Mouse (Mus musculus) CD8-positive naive resting alpha-beta T cell, adult 2 months (primary cell): ENCODE results near the gene C130073F10Rik.
"Not testable (repeated sequence)": the region's sequence is repeated elsewhere in the genome, so short reads cannot be mapped to it uniquely, and the experiment has no call there.

ENCODE experiments used
- DNase-seq, 2 experiments: peaks; one replicate each; pipeline ENCODE4 v3.0.0; 2022; ENCODE audit warnings: low read depth in 2 of 2, low spot score in 2 of 2

C130073F10Rik gene

GRCm38 (mm10) chr4:101893656-101894420 is at the start of gene C130073F10Rik:
TSS of gene C130073F10Rik (minus strand) at chr4:101893789.
- DNase-seq: no peak

- DNase-seq: not testable (repeated sequence)
These were observed 46.5 kb upstream of the C130073F10Rik start, which contains the start of gene Gm12794 for GRCm38 (mm10) chr4:101940107-101940506. TSS of gene Gm12794 (plus strand) at chr4:101940407.

- DNase-seq: not testable (repeated sequence)
These were observed 15.2 kb upstream of the C130073F10Rik start, which contains the start of gene Gm12800 for GRCm38 (mm10) chr4:101908821-101909220. TSS of gene Gm12800 (plus strand) at chr4:101909121.

- DNase-seq: no peak
These were observed 4.2 kb downstream of the C130073F10Rik start for GRCm38 (mm10) chr4:101889377-101889776.

DNA sequence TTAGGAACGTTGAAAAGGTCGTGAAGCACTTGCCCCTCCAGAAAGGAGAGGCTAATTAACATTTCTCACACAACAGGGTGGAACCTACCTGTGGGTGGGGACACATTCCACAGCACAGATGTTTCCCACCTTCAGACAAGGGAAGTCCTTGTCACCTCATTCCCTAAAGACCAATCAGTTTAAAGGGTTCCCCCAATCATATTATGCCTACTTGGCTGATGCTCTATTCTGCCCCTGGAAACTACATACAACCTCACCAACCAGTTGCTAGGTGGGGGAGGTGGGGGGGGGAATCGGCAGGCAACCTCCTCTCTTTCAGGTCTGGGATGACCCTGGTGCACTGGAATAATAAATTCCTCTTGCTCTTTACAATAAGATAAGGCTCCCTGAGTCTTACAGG is 9.9 kb downstream of the C130073F10Rik start:
- DNase-seq: no peak

DNA sequence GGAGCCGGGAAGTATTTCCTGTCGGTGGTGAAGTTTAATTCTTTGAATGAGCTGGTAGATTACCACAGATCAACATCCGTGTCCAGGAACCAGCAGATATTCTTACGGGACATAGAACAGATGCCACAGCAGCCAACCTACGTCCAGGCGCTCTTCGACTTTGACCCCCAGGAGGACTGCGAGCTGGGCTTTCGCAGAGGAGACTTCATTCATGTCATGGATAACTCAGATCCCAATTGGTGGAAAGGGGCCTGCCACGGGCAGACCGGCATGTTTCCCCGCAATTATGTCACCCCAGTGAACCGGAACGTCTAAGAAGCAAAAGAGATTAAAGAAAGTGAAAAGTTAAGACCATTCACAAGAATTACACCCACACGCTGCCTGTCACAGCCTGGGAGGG is 17.9 kb downstream of the C130073F10Rik start:
- not testable (repeated sequence) for DNase-seq

DNA sequence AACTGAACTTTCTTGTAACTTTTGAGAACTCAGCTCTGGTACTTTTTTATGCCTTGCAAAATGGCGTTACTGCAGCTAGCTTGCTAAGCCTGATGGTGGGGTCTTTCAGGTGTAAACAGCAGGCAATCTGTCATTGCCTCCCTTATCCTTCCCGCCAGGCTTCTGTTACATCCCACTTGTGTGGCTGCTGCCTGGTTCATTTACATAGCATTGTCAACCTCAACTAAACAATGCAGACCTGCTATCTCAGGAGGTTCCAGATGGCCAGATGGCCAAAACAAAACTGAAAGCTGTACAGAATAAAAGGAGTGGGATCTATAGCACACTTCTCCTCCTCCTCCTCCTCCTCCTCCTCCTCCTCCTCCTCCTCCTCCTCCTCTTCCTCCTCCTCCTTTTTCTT is 21.6 kb downstream of the C130073F10Rik start:
- not testable (repeated sequence) for DNase-seq

DNA sequence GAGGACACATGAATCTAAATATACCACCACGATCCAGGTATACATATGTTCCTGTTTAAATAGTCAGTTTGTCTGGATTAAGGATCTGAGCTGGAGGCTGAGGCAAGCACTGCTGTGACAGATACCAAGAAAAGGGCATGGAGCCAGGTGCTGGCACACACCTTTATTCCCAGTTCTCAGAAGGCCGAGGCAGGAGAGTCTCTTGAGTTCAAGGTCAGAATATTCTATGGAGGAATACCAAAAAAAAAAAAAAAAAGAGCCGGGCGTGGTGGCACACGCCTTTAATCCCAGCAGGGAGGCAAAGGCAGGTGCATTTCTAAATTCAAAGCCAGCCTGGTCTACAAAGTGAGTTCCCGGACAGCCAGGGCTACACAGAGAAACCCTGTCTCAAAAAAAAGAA is 31.3 kb downstream of the C130073F10Rik start:
- no peak for DNase-seq

GRCm38 (mm10) chr4:101860873-101861272 is 32.7 kb downstream of the C130073F10Rik start:
- DNase-seq: no peak

- DNase-seq: no peak
These were observed 42.7 kb downstream of the C130073F10Rik start for GRCm38 (mm10) chr4:101850908-101851307.

DNA sequence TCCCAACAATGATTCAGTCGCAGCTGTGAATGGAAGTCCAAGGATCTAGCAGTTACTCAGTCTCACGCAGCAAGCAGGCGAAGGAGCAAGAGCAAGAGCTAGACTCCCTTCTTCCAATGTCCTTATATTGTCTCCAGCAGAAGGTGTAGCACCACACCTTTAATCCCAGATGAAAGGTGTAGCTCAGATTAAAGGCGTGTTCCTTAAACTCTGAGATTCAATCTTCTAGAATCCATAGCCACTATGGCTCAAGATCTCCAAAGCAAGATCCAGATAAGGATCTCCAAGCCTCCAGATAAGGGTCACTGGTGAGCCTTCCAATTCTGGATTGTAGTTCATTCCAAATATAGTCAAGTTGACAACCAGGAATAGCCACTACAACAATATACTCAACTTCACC is 49.7 kb downstream of the C130073F10Rik start, which contains the start of gene B020004J07Rik:
Gene B020004J07Rik, minus strand, starts transcription at position 101 of the 400 bp plus-strand sequence.
- not testable (repeated sequence) for DNase-seq
